Mouse (Mus musculus) small intestine, adult 2 months (tissue): ENCODE measurements at regions not wholly inside any gene's neighbourhood (a gene's known extent, or its start where the extent isn't known, plus 50 kb on each side); places are given as distances from the start of the nearest gene placed in this dataset.

Experiments used
- CTCF ChIP-seq: fragments of 200-500 bp; IDR thresholded peaks from 2 replicates; pipeline ENCODE4 v1.5.1; 2012; ENCODE audit warnings: low read depth, mild to moderate bottlenecking, control low read depth, inconsistent platforms, low read length, moderate library complexity, mixed read lengths; ENCODE audit not compliant: insufficient replicate concordance, insufficient read length; ENCODE audit errors: extremely low read depth
- POLR2A ChIP-seq: fragments of 200-500 bp; IDR thresholded peaks from 2 replicates; pipeline ENCODE4 v1.6.1; 2012; ENCODE audit warnings: low read depth, mild to moderate bottlenecking, control low read depth, inconsistent platforms, low read length, moderate library complexity

DNA sequence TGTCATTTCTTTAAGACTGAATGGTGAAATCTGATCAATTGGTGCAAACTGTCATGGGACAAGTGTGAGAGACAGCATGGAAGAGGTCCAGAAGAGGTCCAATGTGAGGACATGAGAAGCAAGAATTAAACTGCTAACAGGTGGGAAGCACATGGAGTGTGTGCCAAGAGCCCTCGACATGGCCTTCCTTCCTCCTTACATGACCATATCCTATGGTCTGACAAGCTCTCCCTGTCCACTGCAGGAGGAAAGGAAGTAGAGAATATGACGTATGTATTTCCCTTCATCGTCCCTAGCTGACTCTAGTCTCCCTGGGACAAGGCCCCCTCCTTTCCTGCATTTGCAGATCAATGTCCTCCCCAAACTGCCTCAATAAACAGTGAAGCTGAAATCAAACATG lies 152.1 kb downstream of the Dad1 start:
- no peak for TF ChIP-seq POLR2A
- TF ChIP-seq CTCF: no peak
